Mouse (Mus musculus) E14TG2a.4 (cell line): ENCODE data around the gene Trex1.
A peak's percentile ranks its signal among the peaks of the same experiment; 100 is the strongest.

ENCODE experiments used
- H3K27me3 ChIP-seq: 2 replicates; pipeline ENCODE4 v1.6.1; 2014; ENCODE audit warnings: low read length, control low read depth; ENCODE audit not compliant: insufficient read depth
- H3K36me3 ChIP-seq: 2 replicates; pipeline ENCODE4 v1.6.1; 2014; ENCODE audit warnings: low read length, control low read depth; ENCODE audit not compliant: insufficient read depth
- H3K4me1 ChIP-seq: replicated peaks from 2 replicates; pipeline ENCODE4 v1.6.1; 2014; ENCODE audit warnings: low read depth, low read length, control low read depth
- H3K4me3 ChIP-seq: replicated peaks from 2 replicates; pipeline ENCODE4 v1.5.1; 2014; ENCODE audit warnings: mild to moderate bottlenecking, low read length
- H3K9me3 ChIP-seq: 2 replicates; pipeline ENCODE4 v1.6.1; 2014; ENCODE audit warnings: low read length, control low read depth
- CTCF ChIP-seq: conservative IDR thresholded peaks from 2 replicates; pipeline ENCODE4 v1.5.1; 2014; ENCODE audit warnings: low read length
- NANOG ChIP-seq: IDR thresholded peaks from 2 replicates; pipeline ENCODE4 v1.6.1; 2014; ENCODE audit warnings: borderline replicate concordance, low read length, mixed read lengths
- POU5F1 ChIP-seq: IDR thresholded peaks from 2 replicates; pipeline ENCODE4 v1.6.1; 2014; ENCODE audit warnings: low read length, borderline replicate concordance

Gene Trex1

GRCm38 (mm10) chr9:109059136-109059903 lies at the start of gene Trex1:
Trex1 (minus strand) TSS chr9:109059734.
- Histone ChIP-seq H3K9me3 (no peaks in the 10 kb centered on the region), H3K36me3 (peaks cover 70% of the 10 kb centered on the region), H3K4me3 (peak within 1 kb of the TSS; percentile 67), H3K4me1 (peaks cover 67% of the 10 kb centered on the region), H3K27me3 (no peaks in the 10 kb centered on the region)
- TF ChIP-seq POU5F1 (no peak), CTCF (peak; percentile 78), NANOG (no peak)

- H3K4me3 ChIP-seq: no peak overlapping the region
- peaks cover 13% of the 10 kb centered on the region; the same call in 1 of the 2 replicates for H3K9me3 ChIP-seq
- no peaks in the 10 kb centered on the region for H3K27me3 ChIP-seq
- peaks cover 95% of the 10 kb centered on the region for H3K36me3 ChIP-seq
- no peak for TF ChIP-seq POU5F1
- TF ChIP-seq CTCF: no peak
- H3K4me1 ChIP-seq: peaks cover 30% of the 10 kb centered on the region
Measured at GRCm38 (mm10) chr9:109107341-109107740, 47.8 kb upstream of the Trex1 start.

GRCm38 (mm10) chr9:109105648-109106047 lies 46.1 kb upstream of the Trex1 start:
- H3K9me3 ChIP-seq: peaks cover 13% of the 10 kb centered on the region; the same call in 1 of the 2 replicates
- H3K27me3 ChIP-seq: no peaks in the 10 kb centered on the region
- TF ChIP-seq NANOG (no peak), POU5F1 (no peak), CTCF (no peak)
- peaks cover 40% of the 10 kb centered on the region for H3K4me1 ChIP-seq
- peaks cover 89% of the 10 kb centered on the region for H3K36me3 ChIP-seq
- no peak overlapping the region for H3K4me3 ChIP-seq

GRCm38 (mm10) chr9:109105011-109105410 lies 45.5 kb upstream of the Trex1 start:
- H3K27me3 ChIP-seq: no peaks in the 10 kb centered on the region
- peaks cover 47% of the 10 kb centered on the region for H3K4me1 ChIP-seq
- H3K36me3 ChIP-seq: peaks cover 89% of the 10 kb centered on the region
- TF ChIP-seq CTCF (no peak), NANOG (no peak), POU5F1 (no peak)
- no peak overlapping the region for H3K4me3 ChIP-seq
- H3K9me3 ChIP-seq: peaks cover 9% of the 10 kb centered on the region; the same call in 1 of the 2 replicates

- no peaks in the 10 kb centered on the region; the same call in 1 of the 2 replicates for H3K9me3 ChIP-seq
- 0 out of 2 replicates have a peak overlapping the region, but pooled peaks have one; percentile 20 for H3K4me3 ChIP-seq
- peaks cover 54% of the 10 kb centered on the region for H3K4me1 ChIP-seq
- TF ChIP-seq NANOG (no peak), POU5F1 (no peak), CTCF (no peak)
- no peaks in the 10 kb centered on the region for H3K27me3 ChIP-seq
- H3K36me3 ChIP-seq: peaks cover 89% of the 10 kb centered on the region
Measured at GRCm38 (mm10) chr9:109104083-109104482, 44.5 kb upstream of the Trex1 start.

- H3K9me3 ChIP-seq: no peaks in the 10 kb centered on the region
- H3K36me3 ChIP-seq: peaks cover 82% of the 10 kb centered on the region
- TF ChIP-seq CTCF (no peak), POU5F1 (no peak), NANOG (no peak)
- H3K27me3 ChIP-seq: no peaks in the 10 kb centered on the region
- peaks cover 61% of the 10 kb centered on the region for H3K4me1 ChIP-seq
- H3K4me3 ChIP-seq: no peak overlapping the region
Measured at GRCm38 (mm10) chr9:109103250-109103649, 43.7 kb upstream of the Trex1 start.

- H3K36me3 ChIP-seq: peaks cover 76% of the 10 kb centered on the region
- H3K4me3 ChIP-seq: no peak overlapping the region
- TF ChIP-seq CTCF: no peak
- no peak for TF ChIP-seq NANOG
- no peak for TF ChIP-seq POU5F1
- no peaks in the 10 kb centered on the region for H3K27me3 ChIP-seq
- H3K4me1 ChIP-seq: peaks cover 68% of the 10 kb centered on the region
- no peaks in the 10 kb centered on the region for H3K9me3 ChIP-seq
Measured at GRCm38 (mm10) chr9:109102541-109102940, 43.0 kb upstream of the Trex1 start.

- Histone ChIP-seq H3K36me3 (peaks cover 74% of the 10 kb centered on the region), H3K9me3 (no peaks in the 10 kb centered on the region), H3K4me1 (peaks cover 73% of the 10 kb centered on the region), H3K4me3 (no peak overlapping the region), H3K27me3 (no peaks in the 10 kb centered on the region)
- TF ChIP-seq CTCF: no peak
- TF ChIP-seq NANOG: no peak
- no peak for TF ChIP-seq POU5F1
Measured at GRCm38 (mm10) chr9:109101933-109102445, 42.5 kb upstream of the Trex1 start.
